Mouse (Mus musculus) lung, adult 2 months (tissue): Measurements from ENCODE around the gene Notch3. TPM values are rescaled to one million over a fixed set of nuclear protein-coding genes. Genes with fewer than 3 reads are reported as not detected.

Experiments
- DNase-seq: peaks from one replicate; pipeline ENCODE4 v3.0.0; 2022
- H3K4me1 ChIP-seq: fragments of 200-500 bp; 2 replicates; pipeline ENCODE4 v1.6.1; 2011; ENCODE audit warnings: low read length; ENCODE audit not compliant: control insufficient read depth, insufficient read depth
- H3K4me3 ChIP-seq: fragments of 200-500 bp; replicated peaks from 2 replicates; pipeline ENCODE3; 2011; ENCODE audit warnings: low read depth, mild to moderate bottlenecking, control low read depth, low read length; ENCODE audit errors: extremely low read depth
- CTCF ChIP-seq: fragments of 200-500 bp; IDR thresholded peaks from 2 replicates; pipeline ENCODE4 v1.5.1; 2011; ENCODE audit warnings: mild to moderate bottlenecking, low read length, control low read depth; ENCODE audit not compliant: insufficient read depth
- POLR2A ChIP-seq: fragments of 200-500 bp; IDR thresholded peaks from 2 replicates; pipeline ENCODE4 v1.6.1; 2011; ENCODE audit warnings: low read depth, mild to moderate bottlenecking, control low read depth, low read length, borderline replicate concordance; ENCODE audit errors: extremely low read depth
- WGBS: fragments of 180-500 bp; shearing (Covaris S2); methylation state at CpG from one replicate; pipeline ENCODE4 v1.1.7; 2018; 5-methylcytosine and 5-hydroxymethylcytosine counted together
- polyA plus RNA-seq: library from polyadenylated mRNA; depleted of rRNA; stranded (reverse); fragments of >200 nt; gene quantifications from 2 replicates; pipeline ENCODE4 v1.2.3, GENCODE M21; 2012

Notch3 gene
- polyA plus RNA-seq, 1 experiment: 107 TPM

- Histone ChIP-seq H3K4me1 (no peaks in the 10 kb centered on the region), H3K4me3 (no peak overlapping the region)
- 28% methylated on average over 39 of the region's 39 CpGs for WGBS
- DNase-seq: peak; percentile 84
- no peak for TF ChIP-seq POLR2A
- TF ChIP-seq CTCF: peak; percentile 59
These were observed 23.5 kb downstream of the Notch3 start for GRCm38 (mm10) chr17:32142907-32143854.

GRCm38 (mm10) chr17:32142234-32142633, 24.4 kb downstream of the Notch3 start:
- no peak for DNase-seq
- TF ChIP-seq CTCF: no peak
- TF ChIP-seq POLR2A: no peak
- no peaks in the 10 kb centered on the region for H3K4me1 ChIP-seq
- H3K4me3 ChIP-seq: no peak overlapping the region
- 97% methylated on average over 1 of the region's 1 CpGs for WGBS

- DNase-seq: no peak
- Histone ChIP-seq H3K4me3 (no peak overlapping the region), H3K4me1 (no peaks in the 10 kb centered on the region)
- TF ChIP-seq POLR2A (no peak), CTCF (no peak)
- 87% methylated on average over 16 of the region's 16 CpGs for WGBS
These were observed 33.3 kb downstream of the Notch3 start for GRCm38 (mm10) chr17:32133375-32133774.

GRCm38 (mm10) chr17:32132087-32132486, 34.6 kb downstream of the Notch3 start:
- no peak for TF ChIP-seq CTCF
- 92% methylated on average over 11 of the region's 11 CpGs for WGBS
- DNase-seq: no peak

GRCm38 (mm10) chr17:32130506-32130905, 36.1 kb downstream of the Notch3 start:
- 91% methylated on average over 9 of the region's 9 CpGs for WGBS
- no peak for DNase-seq
- TF ChIP-seq POLR2A (no peak), CTCF (no peak)

More at GRCm38 (mm10) chr17:32132087-32132486, 34.6 kb downstream of the Notch3 start:
- H3K4me1 ChIP-seq: no peaks in the 10 kb centered on the region
- H3K4me3 ChIP-seq: no peak overlapping the region

GRCm38 (mm10) chr17:32127195-32127594, 39.5 kb downstream of the Notch3 start:
- TF ChIP-seq POLR2A (no peak), CTCF (no peak)
- no peak for DNase-seq
- WGBS: 67% methylated on average over 2 of the region's 2 CpGs
- no peak overlapping the region for H3K4me3 ChIP-seq
- peaks cover 4% of the 10 kb centered on the region for H3K4me1 ChIP-seq

More at GRCm38 (mm10) chr17:32130506-32130905, 36.1 kb downstream of the Notch3 start:
- Histone ChIP-seq H3K4me1 (no peaks in the 10 kb centered on the region), H3K4me3 (no peak overlapping the region)

GRCm38 (mm10) chr17:32125407-32125806, 41.2 kb downstream of the Notch3 start:
- TF ChIP-seq POLR2A: no peak
- no peak for TF ChIP-seq CTCF
- H3K4me1 ChIP-seq: peaks cover 6% of the 10 kb centered on the region
- no peak overlapping the region for H3K4me3 ChIP-seq
- DNase-seq: no peak
- WGBS: 84% methylated on average over 3 of the region's 3 CpGs

- WGBS: 80% methylated on average over 4 of the region's 4 CpGs
- Histone ChIP-seq H3K4me3 (no peak overlapping the region), H3K4me1 (peaks cover 6% of the 10 kb centered on the region)
- no peak for DNase-seq
- TF ChIP-seq CTCF (no peak), POLR2A (no peak)
These were observed 43.1 kb downstream of the Notch3 start for GRCm38 (mm10) chr17:32123545-32123944.

- no peak for TF ChIP-seq POLR2A
- TF ChIP-seq CTCF: no peak
- 50% methylated on average over 14 of the region's 14 CpGs for WGBS
- no peak overlapping the region for H3K4me3 ChIP-seq
- peaks cover 11% of the 10 kb centered on the region for H3K4me1 ChIP-seq
- DNase-seq: no peak
These were observed 44.1 kb downstream of the Notch3 start for GRCm38 (mm10) chr17:32122587-32122970.

GRCm38 (mm10) chr17:32121833-32122586, 44.6 kb downstream of the Notch3 start:
- DNase-seq: no peak
- peaks cover 16% of the 10 kb centered on the region for H3K4me1 ChIP-seq
- WGBS: 61% methylated on average over 19 of the region's 19 CpGs
- no peak for TF ChIP-seq POLR2A
- no peak for TF ChIP-seq CTCF
- H3K4me3 ChIP-seq: no peak overlapping the region
